Mouse (Mus musculus) midbrain, postnatal 0 days (tissue): ENCODE data around the gene Olfr750. TPM values are rescaled to one million over a fixed set of nuclear protein-coding genes. Genes with fewer than 3 reads are reported as not detected.

Experiments used
- ATAC-seq: fragments of 200-750 bp; cut with Nextera tagmentation; 2 replicates; pipeline ENCODE4 v1.8.0; 2017; ENCODE audit warnings: moderate number of reproducible peaks, mild to moderate bottlenecking, moderate TSS enrichment, moderate library complexity; ENCODE audit not compliant: low FRiP score
- DNase-seq: peaks from one replicate; pipeline ENCODE4 v3.0.0-alpha.2; 2015; ENCODE audit warnings: low spot score
- H3K27ac ChIP-seq: fragments of 300-500 bp; sonication (generic); 2 replicates; pipeline ENCODE4 v1.5.1; 2014; ENCODE audit warnings: low read depth, mild to moderate bottlenecking, low read length, mixed read lengths
- H3K27me3 ChIP-seq: fragments of 300-500 bp; sonication (generic); 2 replicates; pipeline ENCODE4 v1.6.1; 2014; ENCODE audit warnings: low read length, control low read depth, mixed read lengths; ENCODE audit not compliant: insufficient read depth
- H3K36me3 ChIP-seq: fragments of 300-500 bp; sonication (generic); 2 replicates; pipeline ENCODE4 v1.6.1; 2014; ENCODE audit warnings: low read length, control low read depth, mixed read lengths; ENCODE audit not compliant: insufficient read depth
- H3K4me1 ChIP-seq: fragments of 300-500 bp; sonication (generic); 2 replicates; pipeline ENCODE4 v1.6.1; 2014; ENCODE audit warnings: mild to moderate bottlenecking, control low read depth, antibody characterized with exemption, low read length, mixed read lengths; ENCODE audit not compliant: insufficient read depth
- H3K4me2 ChIP-seq: fragments of 300-500 bp; sonication (generic); 2 replicates; pipeline ENCODE4 v1.6.1; 2014; ENCODE audit warnings: low read depth, mild to moderate bottlenecking, low read length, mixed read lengths; ENCODE audit not compliant: poor library complexity, severe bottlenecking
- H3K4me3 ChIP-seq: fragments of 300-500 bp; sonication (generic); 2 replicates; pipeline ENCODE4 v1.5.1; 2014; ENCODE audit warnings: low read depth, mild to moderate bottlenecking, low read length, moderate library complexity
- H3K9ac ChIP-seq: fragments of 300-500 bp; sonication (generic); replicated peaks from 2 replicates; pipeline ENCODE4 v1.6.1; 2014; ENCODE audit warnings: mild to moderate bottlenecking, low read length, moderate library complexity, mixed read lengths; ENCODE audit not compliant: poor library complexity, severe bottlenecking
- H3K9me3 ChIP-seq: fragments of 300-500 bp; sonication (generic); 2 replicates; pipeline ENCODE4 v1.6.1; 2016; ENCODE audit warnings: low read length, control low read depth
- CTCF ChIP-seq: IDR thresholded peaks from 2 replicates; pipeline ENCODE4 v1.5.1; 2016; ENCODE audit warnings: antibody characterized with exemption, mild to moderate bottlenecking
- WGBS: fragments of 180-500 bp; shearing (Covaris S2); extraction: QIAGEN DNeasy Blood & Tissue Kit; methylation state at CpG from one replicate; pipeline ENCODE4 v1.1.7; 2014; 5-methylcytosine and 5-hydroxymethylcytosine counted together
- polyA plus RNA-seq: library from polyadenylated mRNA; unstranded; fragments of >200 nt; fragmentation: Nextera tagmentation; extraction: Ambion mirVana; gene quantifications from 2 replicates; pipeline ENCODE4 v1.2.1, GENCODE M21; 2015
- total RNA-seq: library from RNA; depleted of rRNA; stranded (reverse); fragments of >200 nt; gene quantifications from 2 replicates; pipeline ENCODE4 v1.2.3, GENCODE M21; 2014

Gene Olfr750
- total and polyA plus RNA-seq, 2 experiments from 2014 or later: 0.07 TPM; not detected in 1

GRCm38 (mm10) chr14:51068956-51069355 is 5.3 kb downstream of the Olfr750 start:
- TF ChIP-seq CTCF: no peak
- DNase-seq: no peak
- Histone ChIP-seq H3K9ac (no peak overlapping the region), H3K4me1 (peaks cover 5% of the 10 kb centered on the region; the same call in 1 of the 2 replicates), H3K4me2 (no peak overlapping the region), H3K4me3 (no peak overlapping the region), H3K27ac (no peak overlapping the region), H3K27me3 (no peaks in the 10 kb centered on the region), H3K9me3 (no peaks in the 10 kb centered on the region), H3K36me3 (no peaks in the 10 kb centered on the region)
- WGBS: 96% methylated on average over 5 of the region's 5 CpGs
- no peak for ATAC-seq

DNA sequence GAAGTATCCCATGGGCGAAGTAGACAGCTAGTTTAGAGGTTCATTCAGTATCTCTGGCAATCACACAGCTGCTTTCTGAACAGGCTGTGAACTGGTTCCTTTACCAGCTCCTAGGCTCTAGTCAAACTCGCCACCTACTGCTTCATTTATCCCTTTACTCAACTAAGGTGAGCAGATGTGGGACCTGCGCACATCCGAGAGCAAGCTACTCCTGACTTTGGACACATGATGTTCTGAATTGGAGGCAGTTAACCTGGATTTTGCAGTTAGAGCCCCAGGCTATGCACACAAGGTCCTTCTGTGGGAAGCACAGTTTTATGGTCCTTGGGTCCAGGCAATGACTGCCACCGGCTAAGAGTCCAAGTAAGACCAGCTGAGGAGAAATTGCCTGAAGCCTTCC is 13.5 kb downstream of the Olfr750 start:
- Histone ChIP-seq H3K27me3 (no peaks in the 10 kb centered on the region), H3K9me3 (no peaks in the 10 kb centered on the region), H3K4me3 (no peak overlapping the region), H3K4me2 (no peak overlapping the region), H3K9ac (no peak overlapping the region), H3K36me3 (no peaks in the 10 kb centered on the region), H3K27ac (no peak overlapping the region), H3K4me1 (no peaks in the 10 kb centered on the region)
- no peak for TF ChIP-seq CTCF
- 91% methylated on average over 5 of the region's 5 CpGs for WGBS
- DNase-seq (no peak), ATAC-seq (no peak)

GRCm38 (mm10) chr14:51057401-51057831 is 16.8 kb downstream of the Olfr750 start, which contains the start of gene Rnase12:
Gene Rnase12, minus strand, starts transcription at chr14:51057661.
- Histone ChIP-seq H3K36me3 (no peaks in the 10 kb centered on the region), H3K4me1 (no peaks in the 10 kb centered on the region), H3K9me3 (no peaks in the 10 kb centered on the region), H3K4me3 (no peak within 1 kb of the TSS), H3K4me2 (no peak within 1 kb of the TSS), H3K9ac (no peak within 1 kb of the TSS), H3K27me3 (no peaks in the 10 kb centered on the region), H3K27ac (no peak within 1 kb of the TSS)
- 72% methylated on average over 9 of the region's 9 CpGs for WGBS
- no peak for DNase-seq
- no peak for TF ChIP-seq CTCF
- ATAC-seq: no peak

- Histone ChIP-seq H3K27ac (no peak overlapping the region), H3K4me3 (no peak overlapping the region), H3K9me3 (no peaks in the 10 kb centered on the region), H3K27me3 (no peaks in the 10 kb centered on the region), H3K36me3 (no peaks in the 10 kb centered on the region), H3K4me1 (no peaks in the 10 kb centered on the region), H3K9ac (no peak overlapping the region), H3K4me2 (no peak overlapping the region)
- DNase-seq (no peak), ATAC-seq (no peak)
- 31% methylated on average over 13 of the region's 13 CpGs for WGBS
- TF ChIP-seq CTCF: no peak
These were observed 19.7 kb downstream of the Olfr750 start for GRCm38 (mm10) chr14:51054243-51055237.

DNA sequence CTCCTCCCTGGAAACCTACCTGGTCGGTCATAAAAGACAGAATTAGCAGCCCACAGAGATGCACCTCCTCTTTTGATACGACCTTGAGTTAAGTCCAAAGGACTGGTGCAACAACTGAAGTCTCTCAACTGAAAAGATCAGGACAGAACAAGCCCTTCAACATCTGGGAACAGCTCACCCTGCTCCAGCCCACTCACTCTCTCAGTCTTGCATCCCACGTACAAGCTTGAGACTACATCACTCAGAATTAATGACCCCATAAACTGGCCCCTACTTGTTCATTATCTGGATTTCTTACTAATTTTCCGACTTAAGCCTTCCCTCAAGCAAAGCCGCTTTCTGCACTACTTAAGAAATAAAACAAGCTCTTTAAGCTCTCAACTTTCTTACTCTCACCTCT is 21.1 kb downstream of the Olfr750 start:
- Histone ChIP-seq H3K9me3 (no peaks in the 10 kb centered on the region), H3K27me3 (no peaks in the 10 kb centered on the region)
- 53% methylated on average over 5 of the region's 5 CpGs for WGBS

DNA sequence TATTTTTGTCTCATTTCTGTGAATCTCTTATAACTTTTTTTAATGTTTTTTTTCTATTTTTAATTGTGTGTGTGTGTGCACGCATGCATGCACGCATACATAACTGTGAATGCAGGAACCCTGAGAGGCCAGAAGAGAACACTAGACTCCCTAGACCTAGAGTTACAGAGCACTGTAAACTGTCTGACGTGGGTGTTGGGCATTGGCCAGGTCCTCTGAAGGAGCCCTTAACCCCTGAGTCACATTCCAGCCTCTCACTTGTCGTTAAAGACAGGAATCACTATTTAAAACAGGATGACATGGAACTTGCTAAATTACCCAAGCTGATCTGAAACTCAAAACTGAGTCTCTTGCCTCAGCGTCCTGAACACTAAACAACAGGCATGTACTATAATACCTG is 22.3 kb downstream of the Olfr750 start:
- ATAC-seq (no peak), DNase-seq (no peak)
- Histone ChIP-seq H3K9ac (no peak overlapping the region), H3K4me1 (no peaks in the 10 kb centered on the region), H3K27ac (no peak overlapping the region), H3K36me3 (no peaks in the 10 kb centered on the region), H3K9me3 (no peaks in the 10 kb centered on the region), H3K4me2 (no peak overlapping the region), H3K4me3 (no peak overlapping the region), H3K27me3 (no peaks in the 10 kb centered on the region)
- no peak for TF ChIP-seq CTCF
- 72% methylated on average over 5 of the region's 5 CpGs for WGBS

More for the DNA sequence above, 21.1 kb downstream of the Olfr750 start:
- Histone ChIP-seq H3K36me3 (no peaks in the 10 kb centered on the region), H3K4me1 (no peaks in the 10 kb centered on the region), H3K27ac (no peak overlapping the region), H3K4me3 (no peak overlapping the region), H3K9ac (no peak overlapping the region), H3K4me2 (no peak overlapping the region)
- ATAC-seq (no peak), DNase-seq (no peak)
- TF ChIP-seq CTCF: no peak
